ENCODE assay signal across 22 mouse cellular contexts in the genomic region with DNA sequence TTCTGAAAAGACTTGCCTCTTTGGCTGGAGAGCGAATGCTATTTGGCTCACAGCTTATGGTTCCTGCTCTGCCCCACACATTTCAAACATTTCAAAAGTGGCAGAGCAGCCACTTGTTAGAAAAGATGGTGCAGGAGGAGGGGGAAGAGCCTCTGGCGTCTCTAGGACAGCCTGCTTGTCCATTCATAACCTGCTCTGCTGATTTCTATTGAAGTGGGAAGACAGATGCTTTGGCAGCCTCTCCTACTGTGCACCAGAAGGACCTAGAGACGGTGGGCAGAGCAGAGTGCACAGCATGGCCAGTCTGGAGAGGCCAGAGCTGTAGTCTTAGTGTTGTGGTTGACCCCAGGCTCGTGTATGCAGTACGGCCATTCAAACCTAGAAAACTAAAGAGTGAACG. TPM values are rescaled to one million over a fixed set of nuclear protein-coding genes. Genes with fewer than 3 reads are reported as not detected.
DNase-seq lines count a peak whose midpoint lies in the region; ATAC-seq and TF ChIP-seq lines count a peak whose summit lies in the region.
"Had no signal": no experiment of that assay in that cellular context is flagged by ENCODE, and none has a peak within 500 bp of the region (broad histone marks: within the 10 kb centered on the region; RNA-seq: fewer than 3 reads in every experiment).

No protein-coding gene starts in this region.

- no peak overlapping the region for H3K4me3 ChIP-seq in heart, embryonic 16.5 days (ENCODE audit: low read length)
- H3K4me3 ChIP-seq in liver, embryonic 12.5 days: no peak overlapping the region
- H3K4me3 ChIP-seq in liver, embryonic 11.5 days (ENCODE audit: low read depth, low read length): no peak overlapping the region
- no peak overlapping the region for H3K4me3 ChIP-seq in small intestine, adult 2 months (ENCODE audit: low read depth, low read length)
- H3K4me3 ChIP-seq: forebrain, embryonic 12.5 days; hindbrain, embryonic 12.5 days; neural tube, embryonic 12.5 days had no signal

- H3K27ac ChIP-seq in heart, embryonic 16.5 days (ENCODE audit: low read length): peak overlapping the region; percentile 83
- no peak overlapping the region for H3K27ac ChIP-seq in liver, embryonic 12.5 days
- H3K27ac ChIP-seq in liver, embryonic 11.5 days (ENCODE audit: low read depth, low read length): no peak overlapping the region
- H3K27ac ChIP-seq in small intestine, adult 2 months (ENCODE audit: insufficient read depth, low read depth, low read length): peak overlapping the region; percentile 42; the same call in 1 of the 2 replicates
- H3K27ac ChIP-seq: forebrain, embryonic 12.5 days; hindbrain, embryonic 12.5 days; neural tube, embryonic 12.5 days had no signal

- no peak for ATAC-seq in heart, embryonic 16.5 days (replicated peaks; ENCODE audit: extremely low read depth, insufficient read depth, low FRiP score)
- ATAC-seq in liver, embryonic 12.5 days: no peak
- no peak for ATAC-seq in liver, embryonic 11.5 days (replicated peaks; ENCODE audit: low FRiP score)
- ATAC-seq: intestine, embryonic 16.5 days had no signal

- H3K9ac ChIP-seq in heart, embryonic 16.5 days (ENCODE audit: low read length): no peak overlapping the region
- no peak overlapping the region for H3K9ac ChIP-seq in liver, embryonic 12.5 days
- H3K9ac ChIP-seq in liver, embryonic 11.5 days (ENCODE audit: low read depth, low read length): no peak overlapping the region
- H3K9ac ChIP-seq: forebrain, embryonic 12.5 days; hindbrain, embryonic 12.5 days; neural tube, embryonic 12.5 days had no signal

- 71% methylated on average over 6 of the region's 6 CpGs for WGBS in heart, embryonic 16.5 days
- WGBS in liver, embryonic 12.5 days (ENCODE audit: insufficient replicate concordance): 49% methylated on average over 6 of the region's 6 CpGs
- 63% methylated on average over 6 of the region's 6 CpGs for WGBS in liver, embryonic 11.5 days
- 73% methylated on average over 6 of the region's 6 CpGs for WGBS in small intestine, adult 2 months

- no peak for TF ChIP-seq POLR2A in small intestine, adult 2 months (IDR thresholded peaks at IDR 0.05; ENCODE audit: low read depth, low read length)

- no peak overlapping the region for H3K4me2 ChIP-seq in heart, embryonic 16.5 days (ENCODE audit: low read depth, low read length)
- H3K4me2 ChIP-seq in liver, embryonic 12.5 days: peak overlapping the region; percentile 23; the same call in 1 of the 2 replicates
- H3K4me2 ChIP-seq in liver, embryonic 11.5 days: no peak overlapping the region
- H3K4me2 ChIP-seq: forebrain, embryonic 12.5 days; hindbrain, embryonic 12.5 days; midbrain, embryonic 11.5 days; neural tube, embryonic 12.5 days had no signal

- TF ChIP-seq CTCF in small intestine, adult 2 months (IDR thresholded peaks at IDR 0.05; ENCODE audit: extremely low read depth, insufficient read length, insufficient replicate concordance, low read depth, low read length): no peak

- H3K9me3 ChIP-seq in heart, embryonic 16.5 days (replicated peaks; ENCODE audit: control insufficient read depth, low read length): no peaks in the 10 kb centered on the region
- no peaks in the 10 kb centered on the region for H3K9me3 ChIP-seq in liver, embryonic 12.5 days (replicated peaks)
- H3K9me3 ChIP-seq in liver, embryonic 11.5 days (ENCODE audit: control insufficient read depth, low read length): no peaks in the 10 kb centered on the region
- H3K9me3 ChIP-seq: forebrain, embryonic 12.5 days; G1E; hindbrain, embryonic 12.5 days; neural tube, embryonic 12.5 days had no signal

- peaks cover 46% of the 10 kb centered on the region for H3K4me1 ChIP-seq in heart, embryonic 16.5 days (ENCODE audit: control insufficient read depth, insufficient read depth, low read length)
- H3K4me1 ChIP-seq in liver, embryonic 12.5 days: peaks cover 24% of the 10 kb centered on the region
- no peaks in the 10 kb centered on the region; the same call in 1 of the 2 replicates for H3K4me1 ChIP-seq in liver, embryonic 11.5 days (replicated peaks; ENCODE audit: control insufficient read depth, insufficient read depth, low read length)
- H3K4me1 ChIP-seq in small intestine, adult 2 months (ENCODE audit: control insufficient read depth, insufficient read depth, insufficient read length, low read length): peaks cover 3% of the 10 kb centered on the region; the same call in 1 of the 2 replicates

- no peaks in the 10 kb centered on the region for H3K27me3 ChIP-seq in heart, embryonic 16.5 days (ENCODE audit: control insufficient read depth, insufficient read depth, low read length)
- H3K27me3 ChIP-seq in liver, embryonic 12.5 days (replicated peaks): peaks cover 44% of the 10 kb centered on the region
- H3K27me3 ChIP-seq in liver, embryonic 11.5 days (replicated peaks; ENCODE audit: control insufficient read depth, insufficient read depth, low read length): peaks cover 5% of the 10 kb centered on the region; the same call in 1 of the 2 replicates
- peaks cover 14% of the 10 kb centered on the region; the same call in 1 of the 2 replicates for H3K27me3 ChIP-seq in small intestine, adult 2 months (ENCODE audit: control insufficient read depth, insufficient read depth, low read length)
- H3K27me3 ChIP-seq: hindbrain, embryonic 12.5 days; neural tube, embryonic 12.5 days had no signal

- DNase-seq in cerebellum, postnatal 10 days: peak; percentile 55 to 63
- no peak for DNase-seq in cerebellum, adult 9-10 months
- no peak for DNase-seq in heart, adult 8-10 months (ENCODE audit: low spot score)
- DNase-seq in liver, embryonic 11.5 days (ENCODE audit: low spot score): no peak
- DNase-seq in adrenal gland, adult 8-10 months: no peak
- DNase-seq: cerebellum, postnatal 14 days; kidney, postnatal 10 days; spleen, adult 18-20 months had no signal

- no peaks in the 10 kb centered on the region for H3K36me3 ChIP-seq in heart, embryonic 16.5 days (ENCODE audit: control insufficient read depth, insufficient read depth)
- no peaks in the 10 kb centered on the region for H3K36me3 ChIP-seq in liver, embryonic 12.5 days
- H3K36me3 ChIP-seq in liver, embryonic 11.5 days (ENCODE audit: control insufficient read depth, insufficient read depth, low read length): no peaks in the 10 kb centered on the region
- no peaks in the 10 kb centered on the region for H3K36me3 ChIP-seq in small intestine, adult 2 months (ENCODE audit: control insufficient read depth, insufficient read depth, low read length)
- H3K36me3 ChIP-seq: forebrain, embryonic 12.5 days; G1E; hindbrain, embryonic 12.5 days; neural tube, embryonic 12.5 days had no signal

RNA-seq across cellular contexts. Expression of a gene that starts 4.6 kb away (rescaled TPM):
- 27.8 and 27.9 TPM in 2 replicates for polyA plus RNA-seq in heart, embryonic 16.5 days (2015; fragmentation: Nextera tagmentation; extraction: Ambion mirVana)
- total RNA-seq in heart, adult 8-10 months (2022): 10 to 100 TPM in 2 of 4 experiments, 1 to 10 TPM in 2; 5.3 to 10.6 (median 10.3) TPM
- polyA plus RNA-seq in liver, embryonic 12.5 days (2016; fragmentation: Nextera tagmentation; extraction: Ambion mirVana): 2.8 and 3.4 TPM in 2 replicates
- 4.2 and 5.3 TPM in 2 replicates for polyA plus RNA-seq in liver, embryonic 11.5 days (2014; fragmentation: Nextera tagmentation; extraction: Ambion mirVana)
- 0.65 and 0.86 TPM in 2 replicates for polyA plus RNA-seq in small intestine, adult 2 months (2012; rRNA removed)
- 1 to 10 TPM; 4.8 to 10.0 (median 7.3) TPM for total RNA-seq in adrenal gland, adult 8-10 months (2022)
- polyA plus RNA-seq: G1E had no signal

RNA-seq across cellular contexts. Expression of a gene that starts 43.6 kb away (rescaled TPM):
- 0.11 TPM in 1 of 2 replicates, not detected in the other for polyA plus RNA-seq in heart, embryonic 16.5 days (2015; fragmentation: Nextera tagmentation; extraction: Ambion mirVana)
- total RNA-seq in heart, adult 8-10 months (2022): not detected
- not detected in 2 replicates for polyA plus RNA-seq in liver, embryonic 12.5 days (2016; fragmentation: Nextera tagmentation; extraction: Ambion mirVana)
- 0.11 TPM in 1 of 2 replicates, not detected in the other for polyA plus RNA-seq in liver, embryonic 11.5 days (2014; fragmentation: Nextera tagmentation; extraction: Ambion mirVana)
- polyA plus RNA-seq in small intestine, adult 2 months (2012; rRNA removed): not detected in 2 replicates
- total RNA-seq in adrenal gland, adult 8-10 months (2022): not detected
- total RNA-seq: gastrocnemius, postnatal 4 days; layer of hippocampus, adult 8-10 months; monocyte, adult 5-6 weeks had no signal
- polyA plus RNA-seq: CD4-positive, CD25-positive, alpha-beta regulatory T cell, adult 4 months; G1E; limb, embryonic 14.5 days had no signal

Comparison
In these comparisons a context has a peak if more than half of its experiments do, and no peak if none do; other contexts are left out.
1. DNase-seq: peak in cerebellum, postnatal 10 days (2 of 2); none in cerebellum, adult 9-10 months (single experiment), heart, adult 8-10 months (single experiment), liver, embryonic 11.5 days (single experiment) and adrenal gland, adult 8-10 months (single experiment).
2. H3K27ac ChIP-seq: peak in heart, embryonic 16.5 days (single experiment) and small intestine, adult 2 months (single experiment); none in liver, embryonic 12.5 days (single experiment) and liver, embryonic 11.5 days (single experiment).